Mouse (Mus musculus) monocyte, adult 2 months (primary cell): ENCODE measurements around the gene St6galnac4.

Experiments
- DNase-seq, 2 experiments: peaks; one replicate each; pipeline ENCODE4 v3.0.0; 2022; ENCODE audit warnings: low spot score in 2 of 2, low read depth in 1 of 2

The St6galnac4 gene

GRCm38 (mm10) chr2:32646379-32647056, 59.6 kb downstream of the St6galnac4 start, which contains the start of gene Eng:
Eng (plus strand) TSS chr2:32646595.
- DNase-seq, result no peak

GRCm38 (mm10) chr2:32647366-32647765, 60.5 kb downstream of the St6galnac4 start:
- no peak for DNase-seq
